Mouse (Mus musculus) left cerebral cortex, postnatal 4 days (tissue): ENCODE data around the gene Btbd10. TPM values are rescaled to one million over a fixed set of nuclear protein-coding genes. Genes with fewer than 3 reads are reported as not detected.

Experiments
- DNase-seq: peaks from one replicate; pipeline ENCODE4 v3.0.0-alpha.2; 2022
- intact Hi-C: fragments of 180-260 bp; cut with DNase I; formaldehyde crosslinking; loops from one replicate; pipeline ENCODE4 v1.15.1; 2025
- total RNA-seq, 2 experiments: library from RNA; stranded (reverse); gene quantifications; 2 replicates each; pipeline ENCODE4 v1.2.3; 2021

Btbd10 gene
- 10 to 100 TPM; 71.1 to 75.8 TPM for total RNA-seq

DNA sequence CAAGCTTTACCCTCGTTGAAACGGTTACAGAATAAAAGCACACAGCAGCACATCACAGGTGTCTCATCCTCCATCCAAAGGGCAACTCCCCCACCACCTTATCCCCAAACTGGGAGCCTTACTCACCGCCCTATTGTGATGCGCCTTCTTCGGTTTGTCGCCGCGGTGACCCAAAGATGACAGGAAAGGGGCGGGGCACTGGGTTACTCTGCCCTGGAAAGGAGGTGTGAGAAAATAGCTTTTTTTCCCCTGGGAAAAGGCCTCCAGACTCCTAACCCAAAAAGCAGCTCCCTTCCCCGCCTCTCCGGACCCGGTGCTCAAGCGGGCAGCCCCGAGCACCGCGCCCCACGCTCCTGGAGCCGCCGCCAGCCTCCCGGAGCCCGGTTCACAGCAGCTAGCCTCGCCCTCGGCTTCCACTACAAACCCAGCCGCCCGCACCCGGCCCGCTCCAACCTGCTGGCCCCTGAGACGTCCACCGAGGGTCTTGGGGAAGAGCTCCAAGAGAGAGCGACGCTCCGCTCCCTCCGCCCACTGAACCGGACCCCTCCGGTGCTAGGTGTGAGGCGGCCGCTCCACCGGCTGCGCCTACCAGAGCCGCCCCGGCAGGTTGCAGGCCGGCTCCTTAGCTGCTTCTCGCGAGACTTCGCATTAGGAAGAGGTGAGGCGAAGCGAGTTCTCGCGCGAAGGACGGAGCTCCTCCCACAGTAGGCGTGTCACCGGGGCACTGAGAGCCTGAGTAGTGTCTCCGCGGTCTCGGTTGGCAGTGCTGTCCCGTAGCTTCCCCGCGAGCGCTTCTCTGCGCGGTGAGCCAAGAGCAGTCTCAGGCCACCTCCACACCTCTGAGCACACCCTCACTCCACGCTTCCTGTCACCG lies at the start of gene Btbd10:
Btbd10 (minus strand) TSS at position 647 of the 874 bp plus-strand sequence.
- intact Hi-C loops: no loop called here
- peak; percentile 98 for DNase-seq

DNA sequence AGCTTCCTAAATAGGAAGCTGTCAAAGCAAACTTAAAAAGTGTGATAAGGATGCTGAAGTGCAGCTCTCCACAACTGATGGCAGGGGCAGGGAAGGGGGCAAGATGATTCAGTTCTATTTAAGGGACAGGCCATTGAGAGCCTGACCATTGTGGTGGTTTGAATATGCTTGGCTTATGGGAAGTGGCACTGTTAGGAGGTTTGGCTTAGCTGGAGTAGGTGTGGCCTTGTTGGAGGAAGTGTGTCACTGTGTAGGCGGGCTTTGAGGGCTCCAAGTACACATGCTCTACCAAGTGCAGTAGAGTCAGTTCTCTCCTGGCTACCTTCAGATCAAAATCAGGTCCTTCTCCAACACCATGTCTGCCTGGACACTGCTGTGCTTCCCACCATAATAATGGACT lies 47.3 kb upstream of the Btbd10 start:
- intact Hi-C loops: no loop called here
- DNase-seq: no peak

DNA sequence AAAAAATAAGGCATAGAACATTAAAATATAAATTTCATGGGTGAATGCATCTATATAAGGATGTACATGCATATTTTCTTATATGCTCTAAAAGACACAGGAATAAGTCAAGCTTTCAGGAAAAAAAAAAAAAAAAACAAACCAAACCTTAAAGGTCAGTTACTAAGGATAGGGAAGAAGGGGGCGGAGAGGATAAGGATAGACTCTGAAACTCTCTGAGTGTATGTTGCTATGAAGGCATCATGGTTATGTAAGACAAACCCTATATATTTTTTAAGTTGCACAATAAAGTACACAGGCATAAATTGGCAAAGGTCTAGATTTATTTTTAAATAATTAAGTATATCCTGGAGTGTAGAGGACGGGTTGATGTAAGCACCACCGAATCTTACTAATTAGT lies 46.1 kb upstream of the Btbd10 start:
- intact Hi-C loops: no loop called here
- DNase-seq: no peak

DNA sequence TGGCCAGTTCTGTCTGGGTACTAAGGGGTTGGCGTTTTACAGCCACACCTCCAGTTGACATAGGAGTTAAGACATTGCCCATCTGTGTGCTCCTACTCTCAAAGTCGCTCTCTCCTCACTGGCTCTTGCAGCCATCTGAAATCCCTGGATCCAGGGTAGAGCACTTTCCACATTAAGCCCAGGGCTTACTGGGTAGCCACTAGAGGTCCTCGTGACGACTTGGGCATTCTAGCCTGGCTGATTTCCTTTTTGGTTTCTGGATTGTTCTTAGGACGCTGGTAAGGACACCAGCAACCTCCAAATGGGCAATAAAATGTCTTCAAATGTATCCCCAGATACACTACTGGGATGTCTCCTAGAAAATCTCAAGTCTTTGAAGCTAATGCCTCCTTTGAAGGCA lies 39.5 kb upstream of the Btbd10 start:
- intact Hi-C loops: no loop called here
- no peak for DNase-seq

DNA sequence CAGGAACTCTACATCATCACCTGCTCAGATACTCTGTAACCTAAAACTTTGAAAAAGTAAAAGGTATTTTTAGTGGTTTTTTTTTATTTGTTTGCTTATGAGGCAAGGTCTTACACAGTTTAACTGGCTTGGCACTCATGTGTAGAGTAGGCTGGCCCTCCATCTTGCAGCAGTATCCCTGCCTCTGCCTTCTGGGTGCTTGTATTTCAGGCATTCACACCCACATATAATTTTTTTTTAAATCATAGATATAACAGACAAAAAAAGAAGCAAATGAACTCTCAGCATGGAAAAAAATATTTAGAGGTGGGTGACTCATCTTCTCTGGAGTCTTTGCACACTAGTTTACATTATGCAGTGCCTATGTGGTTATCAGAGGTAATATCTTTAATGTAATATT lies 28.9 kb upstream of the Btbd10 start:
- DNase-seq: no peak
- intact Hi-C loops: no loop called here

DNA sequence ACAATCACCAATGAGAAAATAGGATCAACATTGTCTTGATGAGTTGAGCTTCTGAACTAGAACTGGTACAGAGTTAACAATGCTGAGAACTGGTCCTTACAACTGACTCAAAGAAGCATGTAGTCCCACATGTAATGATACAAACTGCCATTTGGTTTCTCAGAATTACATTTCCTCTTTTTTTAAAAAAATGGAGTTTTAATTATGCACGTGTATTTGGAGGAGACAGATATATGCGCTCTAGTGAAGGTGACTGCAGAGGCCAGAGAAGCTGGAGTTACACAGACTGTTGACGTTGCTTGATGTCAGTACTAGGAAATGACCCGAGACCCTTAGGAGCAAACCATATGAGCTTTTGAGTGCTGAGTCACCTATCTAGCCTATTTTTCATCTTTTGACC lies 27.5 kb upstream of the Btbd10 start:
- intact Hi-C loops: no loop called here
- no peak for DNase-seq

DNA sequence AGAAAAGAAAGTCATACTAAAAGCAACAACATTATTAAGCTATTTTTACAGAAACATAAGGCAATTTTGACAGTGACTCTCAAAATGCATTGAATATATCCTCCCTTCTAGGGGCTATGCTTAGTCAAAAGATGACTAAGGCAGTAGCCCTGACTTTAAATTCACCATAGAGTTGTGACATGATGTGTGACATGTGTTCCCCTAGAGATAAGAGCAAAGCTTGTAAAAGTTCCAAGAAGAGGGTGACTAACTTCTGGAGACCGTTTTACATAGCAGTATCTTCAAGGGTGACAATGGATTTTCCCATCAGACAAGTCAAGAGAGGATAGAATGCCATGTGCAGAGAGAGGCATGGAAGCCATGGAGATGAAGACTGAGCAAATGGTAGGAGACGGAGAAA lies 22.4 kb upstream of the Btbd10 start:
- intact Hi-C loops: no loop called here
- no peak for DNase-seq

DNA sequence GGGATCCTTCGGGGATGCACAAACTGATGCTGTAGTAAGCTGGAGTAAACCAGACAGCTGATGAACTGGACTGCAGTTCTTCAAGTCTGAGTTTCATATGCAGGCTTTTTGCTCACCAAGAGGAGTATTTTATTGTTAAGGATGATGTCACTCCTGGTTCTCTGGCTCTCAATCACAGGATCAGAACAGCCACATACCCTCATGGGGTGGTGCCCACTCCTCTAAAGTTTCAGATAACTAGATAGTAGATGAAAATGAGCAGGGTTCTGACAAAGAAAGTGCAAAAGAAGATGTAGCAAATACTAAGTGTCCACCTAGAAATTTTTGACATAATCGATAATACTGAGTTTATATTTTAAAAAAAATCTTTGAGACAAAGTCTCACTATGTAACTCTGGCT lies 19.3 kb upstream of the Btbd10 start, which contains the start of gene Pth:
Pth (minus strand) TSS at position 101 of the 400 bp plus-strand sequence.
- intact Hi-C loops: loop anchor here (5.0 kb wide), 1 partner anchor 209 kb away; no protein-coding TSS in a partner anchor
- DNase-seq: no peak

DNA sequence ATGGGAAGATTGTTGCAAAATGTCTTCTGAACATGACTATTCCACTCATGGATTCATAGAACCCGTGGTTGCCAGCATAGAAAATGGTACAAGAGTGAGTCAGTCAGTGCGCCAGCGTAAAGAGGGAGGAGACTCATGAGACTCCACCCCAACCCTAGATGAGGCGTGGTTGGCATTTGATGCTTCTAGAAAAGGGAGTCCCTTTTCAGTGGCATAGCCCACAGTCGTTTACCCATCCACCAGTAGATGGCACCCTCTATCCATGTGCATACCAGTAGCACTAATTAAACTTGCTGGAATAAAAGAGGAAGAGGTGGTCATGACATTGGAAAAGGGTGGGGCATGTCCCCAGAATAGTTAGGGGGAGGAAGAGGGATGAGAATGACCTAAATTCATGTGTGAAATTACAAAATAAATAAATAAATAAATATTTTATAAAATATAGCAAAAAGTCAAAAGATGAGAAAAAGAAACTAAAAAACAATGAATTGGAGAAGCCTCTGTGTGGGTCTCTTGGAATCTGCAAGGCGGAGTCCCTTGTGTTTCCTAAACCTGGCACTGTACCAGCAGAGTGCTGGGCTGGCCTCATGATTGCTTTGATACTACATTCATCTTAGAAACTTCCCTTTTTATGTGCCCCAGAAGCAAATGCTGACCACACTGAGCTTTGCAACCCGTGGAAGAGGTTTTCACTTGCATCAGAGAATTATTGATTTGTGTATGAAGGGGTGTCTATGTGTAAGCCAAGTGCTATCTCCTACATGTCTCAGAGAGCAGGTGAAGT lies 8.9 kb upstream of the Btbd10 start:
- intact Hi-C loops: loop anchor here (2.0 to 10.0 kb wide), 3 partner anchors 214 to 837 kb away; no protein-coding TSS in a partner anchor
- peak; percentile 80 for DNase-seq

DNA sequence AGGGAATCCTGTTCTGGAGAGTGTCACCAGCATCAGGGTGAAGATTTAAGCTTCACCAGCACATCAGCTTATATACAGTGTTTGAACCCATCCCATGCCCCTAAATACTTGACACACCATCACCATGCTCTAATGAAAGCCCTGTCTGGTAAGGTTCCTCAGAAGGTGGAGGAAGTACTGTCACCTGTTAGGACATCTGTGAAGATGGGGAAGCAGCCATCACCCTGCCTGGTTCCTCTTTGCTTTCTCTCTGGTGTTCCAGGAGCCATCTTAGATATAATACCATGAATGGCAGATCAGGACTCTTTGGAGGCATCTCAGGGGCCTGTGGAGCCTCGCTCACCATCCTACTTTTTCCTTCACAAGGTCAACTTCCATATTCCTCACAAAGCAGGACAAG lies 3.5 kb upstream of the Btbd10 start:
- no peak for DNase-seq
- intact Hi-C loops: loop anchor here (10.0 kb wide), 1 partner anchor 842 kb away; no protein-coding TSS in a partner anchor

DNA sequence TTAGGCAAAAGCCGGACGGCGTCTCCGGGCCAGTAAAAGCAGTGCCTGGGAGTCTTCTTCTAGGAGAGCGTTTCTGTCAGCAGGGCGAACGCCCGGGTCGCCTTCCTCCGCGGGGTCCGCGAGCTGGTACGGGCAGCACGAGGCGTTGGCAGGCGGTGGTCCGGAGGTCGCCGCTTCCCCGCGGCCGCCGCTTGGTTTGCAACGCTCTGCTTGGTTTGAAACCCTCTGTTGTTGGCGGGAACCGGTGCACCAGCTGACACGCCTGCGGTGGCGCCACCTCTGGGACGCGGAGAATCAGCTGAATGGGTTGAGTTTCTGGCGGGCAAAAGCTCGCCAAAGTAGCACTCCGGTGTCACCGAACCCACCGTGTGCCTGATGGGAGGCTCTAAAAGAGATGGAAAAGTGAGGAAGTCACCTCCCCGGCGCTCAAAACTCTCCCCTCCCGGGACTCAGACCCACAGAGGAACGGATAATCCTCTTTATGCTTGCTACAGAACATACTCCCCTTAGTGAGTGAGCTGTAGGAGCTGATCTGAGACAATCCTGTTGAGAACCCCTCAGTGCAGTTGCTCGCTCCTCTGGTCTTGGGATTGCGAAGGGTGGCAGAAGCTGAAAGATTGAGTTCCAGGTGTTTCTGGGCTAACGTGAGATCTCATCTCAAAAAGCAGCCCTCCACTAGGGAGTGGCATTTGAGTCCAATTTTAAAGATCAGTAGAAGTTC lies 588 bp upstream of the Btbd10 start:
- intact Hi-C loops: loop anchor here (10.0 kb wide), 1 partner anchor 845 kb away; no protein-coding TSS in a partner anchor
- DNase-seq: peak; percentile 72

DNA sequence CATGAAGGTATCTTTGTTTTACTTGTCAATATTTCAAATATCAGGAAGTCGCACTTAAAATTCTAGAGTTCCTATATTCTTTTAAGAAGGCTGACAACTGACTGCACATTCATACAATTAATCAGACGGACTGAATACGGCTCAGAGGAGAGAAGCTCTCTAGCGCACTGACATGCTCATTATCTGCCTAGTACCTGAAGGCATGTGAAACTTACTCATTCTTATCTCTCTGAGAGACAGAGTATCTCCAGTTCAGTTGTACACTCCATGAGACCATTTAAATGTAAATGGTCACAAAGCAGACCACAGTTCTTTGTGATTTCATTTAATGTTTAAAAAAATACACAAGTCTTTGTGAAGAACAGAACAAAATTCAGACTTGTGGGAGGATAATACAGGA lies 1.8 kb downstream of the Btbd10 start:
- intact Hi-C loops: no loop called here
- DNase-seq: no peak

DNA sequence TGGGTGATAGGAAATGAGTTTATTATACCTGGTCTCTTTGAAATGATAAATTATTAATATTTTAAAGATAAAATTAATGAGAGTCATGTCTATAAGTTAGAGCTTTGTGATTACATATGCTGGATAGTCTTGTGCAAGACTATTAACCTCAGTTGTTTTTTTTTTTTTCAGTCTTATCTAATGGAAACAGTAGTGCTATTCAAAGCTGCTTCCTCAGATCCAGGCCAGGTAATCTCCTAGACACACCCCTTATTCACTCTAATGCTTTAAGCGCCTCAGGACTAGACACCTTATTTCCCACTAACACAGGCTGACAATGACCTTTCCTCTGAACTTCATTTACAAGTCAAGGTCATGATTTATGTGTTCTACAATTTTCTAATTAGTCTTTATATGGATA lies 20.1 kb downstream of the Btbd10 start:
- no peak for DNase-seq
- intact Hi-C loops: no loop called here

DNA sequence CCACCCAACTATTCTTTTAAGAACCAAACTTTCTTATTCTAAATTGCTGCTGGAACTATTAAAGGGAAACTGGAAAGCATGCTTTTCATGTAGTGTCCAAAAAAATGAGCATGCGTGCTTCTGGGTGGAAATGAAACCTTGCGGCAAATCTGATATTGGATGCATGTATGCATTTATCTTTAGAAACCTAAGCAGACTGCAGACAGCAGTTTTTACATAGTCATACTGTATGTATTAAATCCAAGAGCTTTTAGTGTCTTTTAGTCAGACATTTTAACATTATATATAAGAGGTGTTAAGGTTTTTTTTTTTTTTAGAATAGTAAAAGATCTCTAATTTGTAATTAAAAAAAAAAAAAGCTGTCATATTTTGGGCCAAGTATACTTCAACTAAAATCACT lies 21.5 kb downstream of the Btbd10 start:
- no peak for DNase-seq
- intact Hi-C loops: no loop called here

DNA sequence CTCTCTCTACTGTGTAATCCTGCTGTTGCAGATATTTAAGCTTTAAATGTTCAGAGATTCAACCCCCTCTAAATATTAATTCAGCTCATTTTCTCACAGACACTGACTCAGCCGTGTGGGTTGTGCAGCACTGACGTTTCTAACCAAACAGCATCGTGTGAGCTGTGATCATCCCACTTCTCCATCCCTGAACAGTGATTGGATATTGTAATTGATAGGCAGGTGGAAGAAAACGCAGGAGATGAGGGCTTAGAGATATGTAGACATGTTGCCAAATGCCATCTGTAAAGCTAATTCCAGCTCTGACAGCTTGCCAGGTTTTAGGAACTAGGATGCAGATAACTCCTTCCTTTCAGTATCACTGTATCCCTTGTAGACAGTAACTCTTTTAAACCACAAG lies 21.9 kb downstream of the Btbd10 start:
- intact Hi-C loops: no loop called here
- DNase-seq: peak; percentile 41

DNA sequence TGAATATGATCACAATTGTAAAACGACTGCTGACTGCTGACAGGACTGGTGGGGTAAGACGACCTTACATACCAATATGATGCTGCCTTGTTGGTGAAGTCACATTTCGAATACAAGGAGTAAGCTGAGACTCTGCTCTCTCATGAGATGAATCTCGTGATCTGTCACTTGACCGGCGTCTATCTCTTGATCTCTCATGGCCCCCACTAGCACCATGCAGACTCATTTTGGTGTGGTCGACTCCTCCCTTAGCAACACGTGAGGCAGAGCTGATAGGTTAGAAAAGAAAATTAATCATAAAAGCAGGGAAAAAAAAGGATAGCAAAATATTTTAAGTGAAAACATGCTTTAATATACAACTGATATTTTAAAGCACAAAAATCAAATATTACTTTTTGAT lies 33.9 kb downstream of the Btbd10 start:
- no peak for DNase-seq
- intact Hi-C loops: no loop called here

DNA sequence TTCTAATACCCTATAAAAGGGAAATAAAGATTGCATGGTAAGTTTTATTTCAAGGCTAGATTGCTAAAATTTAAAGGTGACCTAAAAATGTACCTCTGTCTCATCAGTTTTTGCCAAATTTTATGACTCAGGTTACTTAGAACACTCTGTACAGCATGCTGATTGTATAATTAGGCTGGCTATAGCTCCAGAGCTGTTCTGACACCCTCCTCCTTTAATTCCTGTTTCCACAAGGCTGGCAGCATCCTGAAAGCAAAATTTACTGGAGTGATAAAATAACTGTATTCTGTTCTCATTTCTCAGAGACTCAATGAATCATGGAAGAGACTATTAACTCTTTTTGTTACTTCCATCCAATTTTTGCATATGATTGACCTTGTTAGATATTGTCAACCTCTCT lies 35.2 kb downstream of the Btbd10 start:
- intact Hi-C loops: no loop called here
- DNase-seq: no peak

DNA sequence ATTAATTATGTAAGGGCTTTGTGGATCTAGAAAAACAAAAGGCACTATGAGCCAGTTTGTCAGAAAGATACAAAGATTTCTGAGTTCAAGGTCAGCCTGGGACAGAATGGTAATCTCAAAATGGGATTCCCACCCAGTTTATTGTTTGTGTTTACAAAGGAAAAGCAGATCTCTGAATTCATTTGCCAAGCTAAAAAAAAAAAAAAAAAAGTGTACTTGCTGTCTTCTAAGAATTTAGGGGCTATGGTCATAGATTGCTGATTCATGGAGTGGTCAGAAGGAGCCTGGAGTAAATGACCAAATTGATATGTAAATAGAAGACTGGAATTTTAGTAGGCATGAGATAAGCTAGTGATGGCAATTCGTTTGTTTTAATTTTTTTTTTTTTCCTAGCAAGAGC lies 49.1 kb downstream of the Btbd10 start:
- intact Hi-C loops: no loop called here
- no peak for DNase-seq

DNA sequence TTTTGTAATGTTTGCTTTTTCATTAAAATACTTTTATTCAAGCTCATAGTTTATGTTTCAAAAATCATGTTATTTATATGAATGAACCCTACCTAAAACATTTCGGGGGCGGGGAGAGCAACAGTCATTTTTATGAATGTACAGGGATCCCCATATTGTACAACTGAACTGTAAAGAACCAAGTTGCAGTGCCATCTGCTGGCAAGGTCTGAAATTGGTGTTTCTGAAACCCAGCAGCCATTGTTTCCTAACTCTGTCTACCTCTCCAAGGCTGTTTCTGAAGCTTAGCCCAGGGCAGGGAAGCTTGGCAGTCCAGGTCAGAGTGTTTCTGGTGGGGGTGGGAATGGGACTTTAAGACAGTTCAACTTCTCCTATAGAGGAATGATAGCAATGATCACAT lies 57.4 kb downstream of the Btbd10 start:
- intact Hi-C loops: loop anchor here (5.0 kb wide), 1 partner anchor 169 kb away; no protein-coding TSS in a partner anchor
- peak; percentile 68 for DNase-seq

DNA sequence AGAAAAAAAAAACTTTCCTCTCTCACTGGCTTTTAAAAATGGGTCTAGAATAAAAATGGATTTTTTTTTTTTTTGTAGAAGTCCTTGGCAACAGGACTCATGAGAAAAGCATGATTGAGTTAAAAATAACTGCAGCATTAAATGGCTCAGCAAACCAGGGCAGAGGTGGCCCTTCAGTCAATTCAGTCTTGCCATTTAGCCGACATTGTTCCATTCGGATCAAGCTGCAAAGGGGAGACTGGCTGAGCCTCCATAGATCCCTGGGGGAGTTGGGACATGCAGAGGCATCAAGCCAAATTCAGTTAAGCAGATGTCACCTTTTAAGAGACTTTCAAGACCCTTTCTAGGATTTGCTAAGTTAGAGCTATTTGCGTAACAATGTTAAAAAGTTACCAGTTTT lies 59.1 kb downstream of the Btbd10 start:
- intact Hi-C loops: loop anchor here (5.0 kb wide), 1 partner anchor 168 kb away; no protein-coding TSS in a partner anchor

DNA sequence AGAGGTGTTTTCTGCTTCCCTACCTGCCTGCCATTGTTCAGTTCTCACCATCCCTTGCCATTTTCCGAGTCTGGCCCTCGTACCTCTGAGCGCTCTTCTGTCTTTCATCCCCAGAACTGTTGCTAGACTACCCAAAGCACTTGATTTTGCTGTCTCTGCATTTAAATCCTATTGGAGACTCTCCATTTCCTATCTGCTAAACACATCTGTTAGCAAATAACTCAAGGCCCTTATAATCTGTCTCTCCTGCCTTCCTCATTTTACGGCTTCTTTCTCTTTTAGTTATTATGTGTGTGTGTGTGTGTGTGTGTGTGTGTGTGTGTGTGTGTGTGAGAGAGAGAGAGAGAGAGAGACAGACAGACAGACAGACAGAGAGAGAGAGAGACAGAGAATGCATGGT lies 71.4 kb downstream of the Btbd10 start:
- intact Hi-C loops: no loop called here
- DNase-seq: no peak

More for the DNA sequence above, 59.1 kb downstream of the Btbd10 start:
- DNase-seq: no peak
